Mouse (Mus musculus) intestine, embryonic 16.5 days (tissue): ENCODE results near the gene Gm26657. TPM values are rescaled to one million over a fixed set of nuclear protein-coding genes. Genes with fewer than 3 reads are reported as not detected.

ENCODE experiments used
- polyA plus RNA-seq: library from polyadenylated mRNA; unstranded; fragments of >200 nt; fragmentation: Nextera tagmentation; extraction: Ambion mirVana; gene quantifications from 2 replicates; pipeline ENCODE4 v1.2.1, GENCODE M21; 2015

Gene Gm26657
- polyA plus RNA-seq, 1 experiment from 2014 or later, result not detected

Other genes with a start within 250 kb of the Gm26657 start
- gene Actl7b, start 1.4 kb downstream of the Gm26657 start, polyA plus RNA-seq, result not detected in 2 replicates
- gene Actl7a, start 3.3 kb downstream of the Gm26657 start, polyA plus RNA-seq, result not detected in 2 replicates
- 24.4 and 25.5 TPM in 2 replicates for gene Elp1, start 62.3 kb downstream of the Gm26657 start, polyA plus RNA-seq
- 11.0 and 11.2 TPM in 2 replicates for gene Fam206a, start 62.3 kb downstream of the Gm26657 start, polyA plus RNA-seq
- gene Ctnnal1, start 125.1 kb downstream of the Gm26657 start, polyA plus RNA-seq, result 17.7 and 19.3 TPM in 2 replicates
- 6.3 and 6.7 TPM in 2 replicates for gene Tmem245, start 207.4 kb downstream of the Gm26657 start, polyA plus RNA-seq